Mouse (Mus musculus): Measurements from ENCODE around the gene Avil.
"Not testable (repeated sequence)": the region's sequence is repeated elsewhere in the genome, so short reads cannot be mapped to it uniquely, and the experiment has no call there.

Avil gene

GRCm38 (mm10) chr10:127059174-127059967, 58.9 kb downstream of the Avil start:
- no peak for DNase-seq (ENCODE audit: low spot score in 2 of 2)

GRCm38 (mm10) chr10:127059968-127060916, 59.7 kb downstream of the Avil start, which contains the start of gene March9:
TSS of gene March9 (minus strand) at chr10:127060184.
- peak in 1 of 2 experiments; percentile 67 for DNase-seq (ENCODE audit: low spot score in 2 of 2)

GRCm38 (mm10) chr10:127061085-127061484, 60.6 kb downstream of the Avil start:
- no peak for DNase-seq (ENCODE audit: low spot score in 2 of 2)

- no peak for DNase-seq (ENCODE audit: low spot score in 2 of 2)
Observed at GRCm38 (mm10) chr10:127061513-127061912, 61.0 kb downstream of the Avil start.

GRCm38 (mm10) chr10:127062101-127062500, 61.6 kb downstream of the Avil start:
- DNase-seq (ENCODE audit: low spot score in 2 of 2), result not testable (repeated sequence)

GRCm38 (mm10) chr10:127062503-127062902, 62.0 kb downstream of the Avil start:
- no peak for DNase-seq (ENCODE audit: low spot score in 2 of 2)

GRCm38 (mm10) chr10:127063239-127063872, 62.8 kb downstream of the Avil start, which contains the start of gene Cdk4:
TSS of gene Cdk4 (plus strand) at chr10:127063534.
- DNase-seq (ENCODE audit: low spot score in 2 of 2), result peak; percentile 97 to 99

GRCm38 (mm10) chr10:127063913-127064870, 63.7 kb downstream of the Avil start:
- DNase-seq (ENCODE audit: low spot score in 2 of 2), result no peak

- DNase-seq (ENCODE audit: low spot score in 2 of 2), result no peak
Observed at GRCm38 (mm10) chr10:127065981-127066380, 65.5 kb downstream of the Avil start.

GRCm38 (mm10) chr10:127066519-127067018, 66.1 kb downstream of the Avil start:
- DNase-seq (ENCODE audit: low spot score in 2 of 2), result no peak

- no peak for DNase-seq (ENCODE audit: low spot score in 2 of 2)
Observed at GRCm38 (mm10) chr10:127068360-127069038, 68.0 kb downstream of the Avil start.

- no peak for DNase-seq (ENCODE audit: low spot score in 2 of 2)
Observed at GRCm38 (mm10) chr10:127069281-127070189, 69.0 kb downstream of the Avil start.

Measured in frontal cortex, postnatal 14 days (tissue).